Mouse (Mus musculus) thymus, adult 18-20 months (tissue): Measurements from ENCODE around the gene Axin1.
"Not testable (repeated sequence)": the region's sequence is repeated elsewhere in the genome, so short reads cannot be mapped to it uniquely, and the experiment has no call there.

Experiments
- DNase-seq, 2 experiments: peaks; one replicate each; pipeline ENCODE4 v3.0.0; 2022; ENCODE audit warnings: mixed read lengths in 2 of 2

The Axin1 gene

GRCm38 (mm10) chr17:26138239-26138836 lies at the start of gene Axin1:
Axin1 (plus strand) TSS chr17:26138688.
- peak; percentile 96 to 99 for DNase-seq

GRCm38 (mm10) chr17:26089905-26090632 lies 48.4 kb upstream of the Axin1 start, which contains the start of gene Decr2:
Decr2 (minus strand) TSS chr17:26090337.
- DNase-seq: peak; percentile 49 to 65

- DNase-seq: no peak
These were observed 43.9 kb upstream of the Axin1 start for GRCm38 (mm10) chr17:26094531-26095110.

GRCm38 (mm10) chr17:26095121-26095740 lies 43.3 kb upstream of the Axin1 start, which contains the start of gene Nme4:
Nme4 (minus strand) TSS chr17:26095602.
- DNase-seq: no peak

GRCm38 (mm10) chr17:26098461-26098860 lies 40.0 kb upstream of the Axin1 start:
- no peak for DNase-seq

- DNase-seq: not testable (repeated sequence)
These were observed 39.2 kb upstream of the Axin1 start for GRCm38 (mm10) chr17:26099316-26099715.

- DNase-seq: no peak
These were observed 38.3 kb upstream of the Axin1 start for GRCm38 (mm10) chr17:26100166-26100565.

- DNase-seq: no peak
These were observed 37.0 kb upstream of the Axin1 start for GRCm38 (mm10) chr17:26101478-26101877.

- no peak for DNase-seq
These were observed 32.9 kb upstream of the Axin1 start for GRCm38 (mm10) chr17:26105619-26106018.

GRCm38 (mm10) chr17:26110156-26110555 lies 28.3 kb upstream of the Axin1 start:
- no peak for DNase-seq

- DNase-seq: no peak
These were observed 27.5 kb upstream of the Axin1 start for GRCm38 (mm10) chr17:26111024-26111423.

GRCm38 (mm10) chr17:26111722-26112121 lies 26.8 kb upstream of the Axin1 start:
- DNase-seq: no peak

GRCm38 (mm10) chr17:26112751-26113150 lies 25.7 kb upstream of the Axin1 start:
- no peak for DNase-seq

GRCm38 (mm10) chr17:26113181-26113948 lies 25.1 kb upstream of the Axin1 start, which contains the start of gene Tmem8:
Tmem8 (plus strand) TSS chr17:26113299.
- DNase-seq: peak; percentile 53 to 68

GRCm38 (mm10) chr17:26114061-26114460 lies 24.4 kb upstream of the Axin1 start:
- DNase-seq: no peak

GRCm38 (mm10) chr17:26114461-26114860 lies 24.0 kb upstream of the Axin1 start:
- DNase-seq: not testable (repeated sequence)

- no peak for DNase-seq
These were observed 23.1 kb upstream of the Axin1 start for GRCm38 (mm10) chr17:26115205-26115898.

GRCm38 (mm10) chr17:26115956-26116487 lies 22.5 kb upstream of the Axin1 start:
- no peak for DNase-seq

- DNase-seq: no peak
These were observed 21.8 kb upstream of the Axin1 start for GRCm38 (mm10) chr17:26116503-26117258.

- DNase-seq: no peak
These were observed 18.4 kb upstream of the Axin1 start for GRCm38 (mm10) chr17:26119766-26120710.
